Mouse (Mus musculus) thymus, adult 2 months (tissue): Measurements from ENCODE around the gene Ltbp1.

Source experiments
- CTCF ChIP-seq: fragments of 200-500 bp; IDR thresholded peaks from 2 replicates; pipeline ENCODE4 v1.5.1; 2012; ENCODE audit warnings: mild to moderate bottlenecking, control low read depth, low read length, moderate library complexity, borderline replicate concordance; ENCODE audit not compliant: control insufficient read depth, poor library complexity, insufficient read depth; ENCODE audit errors: extremely low read depth
- POLR2A ChIP-seq: fragments of 200-500 bp; IDR thresholded peaks from 2 replicates; pipeline ENCODE4 v1.6.1; 2012; ENCODE audit warnings: mild to moderate bottlenecking, low read length, control low read depth, moderate library complexity; ENCODE audit not compliant: control insufficient read depth, poor library complexity, insufficient read depth; ENCODE audit errors: extremely low read depth

DNA sequence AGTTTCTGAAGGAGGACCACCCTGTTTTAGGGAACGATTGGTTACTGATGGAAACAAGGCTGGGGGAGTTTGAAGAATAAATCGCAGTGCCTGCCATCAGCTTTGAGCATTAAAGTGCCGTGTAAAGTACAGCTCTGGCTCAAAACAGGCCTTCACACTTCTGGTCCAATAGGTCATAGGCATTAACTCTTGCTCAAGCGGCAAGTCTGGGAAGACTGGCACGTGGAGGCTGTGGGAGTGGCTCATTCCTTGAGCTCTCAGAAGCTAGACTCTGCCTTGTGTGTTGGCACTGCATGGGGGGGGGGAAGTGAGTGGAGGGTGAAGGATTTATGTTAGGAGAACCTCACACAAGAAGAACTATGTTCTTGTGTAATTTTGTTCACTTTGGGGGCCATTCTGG is 363.2 kb downstream of the Ltbp1 start:
- TF ChIP-seq CTCF: no peak
- no peak for TF ChIP-seq POLR2A
